Comparison of ENCODE assay signal across 17 mouse cellular contexts in genomic region chr2:123920418-123920817, GRCm38 (mm10).
DNase-seq lines count a peak whose midpoint lies in the region.
"Had no signal": no experiment of that assay in that cellular context is flagged by ENCODE, and none has a peak within 500 bp of the region (broad histone marks: within the 10 kb centered on the region; RNA-seq: fewer than 3 reads in every experiment).

No protein-coding gene starts in this region.

- DNase-seq in frontal cortex, adult 2 months (ENCODE audit: extremely low spot score in 1 of 2, low spot score in 1 of 2) = peak; percentile 25 to 52
- DNase-seq in frontal cortex, postnatal 14 days (ENCODE audit: low spot score in 2 of 2) = no peak
- peak; percentile 18 for DNase-seq in left cerebral cortex, adult 11 months (ENCODE audit: low spot score)
- no peak for DNase-seq in left cerebral cortex, postnatal 36 days (ENCODE audit: low spot score in 2 of 2)
- DNase-seq in right cerebral cortex, postnatal 10 days (ENCODE audit: low spot score in 2 of 2) = peak; percentile 53 to 66
- DNase-seq in right cerebral cortex, postnatal 4 days = no peak
- DNase-seq in telencephalon, adult 2 months (ENCODE audit: low read depth, low spot score) = peak; percentile 74
- no peak for DNase-seq in thymus, postnatal 25 days
- DNase-seq: adrenal gland, adult 2 months; adrenal gland, postnatal 25 days; cerebellum, adult 11 months; cerebellum, adult 8-10 months; cerebellum, postnatal 14 days; embryo, embryonic 11 days; gastrocnemius, adult 2 months; gastrocnemius, postnatal 25 days; heart, postnatal 4 days had no signal

- intact Hi-C loops in left cerebral cortex, postnatal 36 days (cut with DNase I) = no loop called here

Comparison
In these comparisons a context has a peak if more than half of its experiments do, and no peak if none do; other contexts are left out.
1. DNase-seq: peak in frontal cortex, adult 2 months (2 of 2), left cerebral cortex, adult 11 months (single experiment), right cerebral cortex, postnatal 10 days (2 of 2) and telencephalon, adult 2 months (single experiment); none in frontal cortex, postnatal 14 days (0 of 2), left cerebral cortex, postnatal 36 days (0 of 2), right cerebral cortex, postnatal 4 days (single experiment) and thymus, postnatal 25 days (single experiment).